Mouse (Mus musculus) liver, postnatal 0 days (tissue): ENCODE measurements around the gene Cic. TPM values are rescaled to one million over a fixed set of nuclear protein-coding genes. Genes with fewer than 3 reads are reported as not detected.

Experiments used
- ATAC-seq: fragments of 200-750 bp; cut with Nextera tagmentation; 2 replicates; pipeline ENCODE4 v1.8.0; 2017; ENCODE audit warnings: mild to moderate bottlenecking, moderate library complexity
- DNase-seq: peaks from one replicate; pipeline ENCODE4 v3.0.0-alpha.2; 2016
- H3K27ac ChIP-seq: fragments of 300-500 bp; sonication (generic); 2 replicates; pipeline ENCODE4 v1.5.1; 2014; ENCODE audit warnings: antibody characterized with exemption, moderate library complexity, mild to moderate bottlenecking, low read depth
- H3K27me3 ChIP-seq: fragments of 300-500 bp; sonication (generic); 2 replicates; pipeline ENCODE4 v1.6.1; 2014; ENCODE audit warnings: low read length, control low read depth, mixed read lengths; ENCODE audit not compliant: insufficient read depth
- H3K36me3 ChIP-seq: fragments of 300-500 bp; sonication (generic); replicated peaks from 2 replicates; pipeline ENCODE4 v1.6.1; 2014; ENCODE audit warnings: mild to moderate bottlenecking, control low read depth, low read length, moderate library complexity, mixed read lengths; ENCODE audit not compliant: insufficient read depth
- H3K4me1 ChIP-seq: fragments of 300-500 bp; sonication (generic); 2 replicates; pipeline ENCODE4 v1.6.1; 2014; ENCODE audit warnings: antibody characterized with exemption, mild to moderate bottlenecking, control low read depth; ENCODE audit not compliant: insufficient read depth
- H3K4me2 ChIP-seq: fragments of 300-500 bp; sonication (generic); 2 replicates; pipeline ENCODE4 v1.6.1; 2014; ENCODE audit warnings: low read depth, mild to moderate bottlenecking, low read length, moderate library complexity, mixed read lengths
- H3K4me3 ChIP-seq: fragments of 300-500 bp; sonication (generic); 2 replicates; pipeline ENCODE4 v1.5.1; 2014; ENCODE audit warnings: low read depth, low read length
- H3K9ac ChIP-seq: fragments of 300-500 bp; sonication (generic); replicated peaks from 2 replicates; pipeline ENCODE4 v1.6.1; 2014; ENCODE audit warnings: mild to moderate bottlenecking, moderate library complexity
- H3K9me3 ChIP-seq: fragments of 300-500 bp; sonication (generic); 2 replicates; pipeline ENCODE4 v1.6.1; 2016; ENCODE audit warnings: mild to moderate bottlenecking, control low read depth, low read length, mixed read lengths
- CTCF ChIP-seq: sonication (generic); IDR thresholded peaks from 2 replicates; pipeline ENCODE4 v1.5.1; 2016; ENCODE audit warnings: antibody characterized with exemption, low read depth
- EP300 ChIP-seq: IDR thresholded peaks from 2 replicates; pipeline ENCODE4 v1.6.1; 2016; ENCODE audit warnings: antibody characterized with exemption, low read depth, mild to moderate bottlenecking
- WGBS: fragments of 180-500 bp; shearing (Covaris S2); extraction: QIAGEN DNeasy Blood & Tissue Kit; methylation state at CpG from one replicate; pipeline ENCODE4 v1.1.7; 2014; ENCODE audit not compliant: insufficient replicate concordance; 5-methylcytosine and 5-hydroxymethylcytosine counted together
- microRNA-seq: library from miRNA; unstranded; fragments of <30 nt; microRNA quantifications from one replicate; pipeline ENCODE4, GENCODE M21; 2016
- polyA plus RNA-seq: library from polyadenylated mRNA; unstranded; fragments of >200 nt; fragmentation: Nextera tagmentation; extraction: Ambion mirVana; gene quantifications from 2 replicates; pipeline ENCODE4 v1.2.1, GENCODE M21; 2015

The Cic gene
- polyA plus RNA-seq, 1 experiment from 2014 or later = 8.9 TPM

DNA sequence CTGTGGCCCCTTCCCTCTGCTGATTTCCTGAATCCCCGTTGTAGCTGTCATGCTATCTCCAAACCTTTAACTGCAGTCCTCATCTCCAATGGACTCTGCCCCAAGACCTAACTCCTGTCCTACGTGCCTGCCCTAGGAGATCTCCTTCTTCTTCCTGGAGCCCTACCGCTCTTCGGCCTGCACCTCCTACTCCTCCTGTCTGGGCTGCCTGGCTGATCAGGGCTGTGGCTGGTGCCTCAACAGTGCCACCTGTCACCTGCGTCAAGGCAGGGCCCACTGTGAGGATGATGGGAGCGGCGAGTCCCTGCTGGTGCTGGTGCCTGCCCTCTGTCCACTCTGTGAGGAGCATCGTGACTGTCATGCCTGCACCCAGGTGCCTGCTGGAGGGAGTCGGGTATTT, 71.8 kb downstream of the Cic start:
- Histone ChIP-seq H3K4me2 (no peak overlapping the region), H3K9me3 (no peaks in the 10 kb centered on the region), H3K27me3 (no peaks in the 10 kb centered on the region), H3K27ac (no peak overlapping the region), H3K36me3 (no peaks in the 10 kb centered on the region), H3K4me1 (no peaks in the 10 kb centered on the region), H3K9ac (no peak overlapping the region), H3K4me3 (no peak overlapping the region)
- WGBS = 85% methylated on average over 9 of the region's 9 CpGs
- ATAC-seq = no peak
- TF ChIP-seq EP300 (no peak), CTCF (no peak)
- DNase-seq = no peak

GRCm38 (mm10) chr7:25341000-25341784, 73.7 kb downstream of the Cic start:
- no peak for TF ChIP-seq EP300
- no peak for TF ChIP-seq CTCF
- H3K27me3 ChIP-seq = no peaks in the 10 kb centered on the region
- no peak overlapping the region for H3K9ac ChIP-seq
- no peaks in the 10 kb centered on the region for H3K4me1 ChIP-seq
- DNase-seq = no peak
- no peak overlapping the region for H3K4me3 ChIP-seq
- no peaks in the 10 kb centered on the region for H3K9me3 ChIP-seq
- H3K27ac ChIP-seq = no peak overlapping the region
- no peak for ATAC-seq
- no peaks in the 10 kb centered on the region for H3K36me3 ChIP-seq
- no peak overlapping the region for H3K4me2 ChIP-seq
- 76% methylated on average over 20 of the region's 20 CpGs for WGBS

Small RNAs within 50 kb of the gene (microRNA-seq; reads per million reads assigned to microRNA genes)
- gene Mir7048 = 1.6 reads per million

Other genes starting within 250 kb of the Cic start
- 0.69 and 0.76 TPM in 2 replicates for gene Grik5, start 195.4 kb upstream of the Cic start, polyA plus RNA-seq
- 9.4 and 10.8 TPM in 2 replicates for gene Zfp574, start 195.1 kb upstream of the Cic start, polyA plus RNA-seq
- gene Pou2f2, start 88.0 kb upstream of the Cic start, polyA plus RNA-seq = 2.0 and 2.9 TPM in 2 replicates
- gene Dedd2, start 47.1 kb upstream of the Cic start, polyA plus RNA-seq = 19.2 and 21.1 TPM in 2 replicates
- 1.0 and 1.2 TPM in 2 replicates for gene Zfp526, start 46.3 kb upstream of the Cic start, polyA plus RNA-seq
- 4.3 and 5.1 TPM in 2 replicates for gene Gsk3a, start 29.9 kb upstream of the Cic start, polyA plus RNA-seq
- 4.6 and 5.2 TPM in 2 replicates for gene Erf, start 16.9 kb upstream of the Cic start, polyA plus RNA-seq
- gene Pafah1b3, start 30.3 kb downstream of the Cic start, polyA plus RNA-seq = 23.4 and 25.4 TPM in 2 replicates
- gene Prr19, start 33.7 kb downstream of the Cic start, polyA plus RNA-seq = not detected in 2 replicates
- gene Tmem145, start 38.4 kb downstream of the Cic start, polyA plus RNA-seq = not detected in 2 replicates
- gene Megf8, start 49.5 kb downstream of the Cic start, polyA plus RNA-seq = 0.58 and 0.81 TPM in 2 replicates
- gene Cnfn, start 102.0 kb downstream of the Cic start, polyA plus RNA-seq = not detected in 2 replicates
- gene Lipe, start 131.0 kb downstream of the Cic start, polyA plus RNA-seq = 5.2 and 5.5 TPM in 2 replicates
- not detected in 2 replicates for gene Cxcl17, start 145.2 kb downstream of the Cic start, polyA plus RNA-seq
- 24.3 and 27.3 TPM in 2 replicates for gene Ceacam1, start 209.9 kb downstream of the Cic start, polyA plus RNA-seq